Mouse (Mus musculus): ENCODE data around the gene Gpnmb. TPM values are rescaled to one million over a fixed set of nuclear protein-coding genes. Genes with fewer than 3 reads are reported as not detected.
A peak's percentile ranks its signal among the peaks of the same experiment; 100 is the strongest.

Gpnmb gene
- polyA plus RNA-seq, 1 experiment from 2014 or later: 0.23 TPM

DNA sequence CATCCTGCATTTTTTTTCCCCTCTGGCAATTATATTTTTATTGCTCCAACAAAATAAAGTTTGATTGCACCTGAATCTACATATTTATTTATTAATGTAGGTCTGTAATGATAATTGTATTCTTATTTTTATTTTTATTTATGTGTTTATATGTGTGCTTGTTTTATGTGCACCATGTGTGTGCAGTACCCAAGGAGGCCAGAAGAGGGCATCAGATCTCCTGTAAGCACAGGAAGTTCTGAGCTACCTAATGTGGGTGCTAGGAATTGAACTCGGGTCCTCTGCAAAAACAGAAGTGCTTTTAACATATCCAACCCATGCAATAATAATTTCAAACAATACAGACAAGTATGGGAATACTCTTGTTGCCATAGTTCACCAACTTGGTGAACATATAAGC lies 26.7 kb upstream of the Gpnmb start:
- Histone ChIP-seq H3K4me3 (ENCODE audit: low read length) (no peak overlapping the region), H3K27ac (ENCODE audit: low read depth, low read length) (no peak overlapping the region), H3K27me3 (replicated peaks; ENCODE audit: control insufficient read depth, insufficient read depth, low read length) (no peaks in the 10 kb centered on the region), H3K4me2 (ENCODE audit: low read length) (no peak overlapping the region), H3K9ac (ENCODE audit: low read depth, low read length) (no peak overlapping the region), H3K36me3 (ENCODE audit: control insufficient read depth, insufficient read depth, low read length) (no peaks in the 10 kb centered on the region), H3K9me3 (ENCODE audit: control insufficient read depth, low read length) (peaks cover 2% of the 10 kb centered on the region; the same call in 1 of the 2 replicates), H3K4me1 (ENCODE audit: control insufficient read depth, insufficient read depth, low read depth, low read length) (peaks cover 9% of the 10 kb centered on the region)
- 93% methylated on average over 1 of the region's 1 CpGs for WGBS
- no peak for ATAC-seq

DNA sequence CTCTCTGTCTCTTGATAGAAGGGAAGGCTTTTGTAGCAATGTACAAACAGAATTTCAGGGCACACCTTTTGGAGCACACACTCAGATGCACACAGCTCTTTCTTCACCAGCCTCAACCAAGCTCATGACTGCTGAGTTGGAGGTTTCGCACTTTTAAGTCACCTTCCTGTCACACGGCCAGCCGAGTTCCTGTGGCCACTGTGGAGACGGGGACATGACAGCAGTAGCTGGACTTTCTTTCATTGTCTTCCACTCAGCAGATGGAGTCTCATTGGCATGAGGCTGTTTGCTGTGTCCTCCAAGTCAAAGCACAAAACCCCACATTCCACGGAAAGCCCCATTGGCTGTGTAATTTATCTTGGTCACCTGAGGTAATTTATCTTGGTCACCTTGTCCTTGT lies 25.2 kb upstream of the Gpnmb start:
- H3K9ac ChIP-seq (ENCODE audit: low read depth, low read length): no peak overlapping the region
- no peaks in the 10 kb centered on the region for H3K36me3 ChIP-seq (ENCODE audit: control insufficient read depth, insufficient read depth, low read length)
- ATAC-seq: no peak
- no peak overlapping the region for H3K27ac ChIP-seq (ENCODE audit: low read depth, low read length)
- H3K4me3 ChIP-seq (ENCODE audit: low read length): no peak overlapping the region
- peaks cover 9% of the 10 kb centered on the region for H3K4me1 ChIP-seq (ENCODE audit: control insufficient read depth, insufficient read depth, low read depth, low read length)
- H3K4me2 ChIP-seq (ENCODE audit: low read length): no peak overlapping the region
- H3K27me3 ChIP-seq (replicated peaks; ENCODE audit: control insufficient read depth, insufficient read depth, low read length): no peaks in the 10 kb centered on the region
- H3K9me3 ChIP-seq (ENCODE audit: control insufficient read depth, low read length): peaks cover 2% of the 10 kb centered on the region; the same call in 1 of the 2 replicates
- 90% methylated on average over 5 of the region's 5 CpGs for WGBS

DNA sequence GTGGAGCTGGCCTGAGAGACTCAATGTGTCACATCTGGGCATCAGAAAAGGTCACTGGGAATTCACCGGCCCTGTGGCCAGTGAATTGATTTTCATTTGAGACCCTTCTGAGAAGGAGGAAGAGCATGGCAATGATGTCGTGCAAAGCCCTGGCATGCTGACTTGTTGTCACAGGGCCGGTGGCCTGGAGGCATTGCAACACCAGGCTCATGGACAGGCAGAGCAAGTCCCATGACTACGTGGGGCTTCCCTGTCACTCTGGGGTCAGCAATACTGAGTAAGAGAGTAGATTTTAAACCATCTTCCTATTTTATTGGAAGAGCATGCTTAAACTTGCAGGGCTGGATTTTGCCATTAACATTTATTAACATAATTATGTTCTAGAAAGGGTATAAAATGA lies 23.3 kb upstream of the Gpnmb start:
- 86% methylated on average over 4 of the region's 4 CpGs for WGBS
- H3K4me2 ChIP-seq (ENCODE audit: low read length): no peak overlapping the region
- ATAC-seq: no peak
- H3K36me3 ChIP-seq (ENCODE audit: control insufficient read depth, insufficient read depth, low read length): no peaks in the 10 kb centered on the region
- no peak overlapping the region for H3K4me3 ChIP-seq (ENCODE audit: low read length)
- peaks cover 9% of the 10 kb centered on the region for H3K4me1 ChIP-seq (ENCODE audit: control insufficient read depth, insufficient read depth, low read depth, low read length)
- H3K27ac ChIP-seq (ENCODE audit: low read depth, low read length): no peak overlapping the region
- H3K27me3 ChIP-seq (replicated peaks; ENCODE audit: control insufficient read depth, insufficient read depth, low read length): no peaks in the 10 kb centered on the region
- peaks cover 2% of the 10 kb centered on the region; the same call in 1 of the 2 replicates for H3K9me3 ChIP-seq (ENCODE audit: control insufficient read depth, low read length)
- H3K9ac ChIP-seq (ENCODE audit: low read depth, low read length): no peak overlapping the region

DNA sequence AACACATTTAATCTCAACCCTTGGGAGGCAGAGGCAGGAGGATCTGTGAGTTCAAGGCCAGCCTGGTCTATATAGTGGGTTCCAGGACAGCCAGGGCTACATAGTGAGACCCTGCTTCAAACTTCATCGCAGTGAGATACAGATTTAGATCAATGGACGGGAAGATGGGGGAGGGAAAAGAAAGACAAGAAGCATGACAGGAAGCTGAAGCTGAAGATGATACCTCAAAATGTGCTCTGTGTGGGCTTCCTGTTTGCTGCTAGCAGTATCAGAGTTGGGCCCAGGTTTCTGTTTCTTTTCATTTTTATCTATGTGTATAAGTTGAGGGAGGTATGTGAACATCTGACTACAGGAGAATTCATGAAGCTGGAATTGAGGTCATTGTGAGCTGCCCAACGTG lies 22.9 kb upstream of the Gpnmb start:
- no peaks in the 10 kb centered on the region for H3K27me3 ChIP-seq (replicated peaks; ENCODE audit: control insufficient read depth, insufficient read depth, low read length)
- ATAC-seq: no peak
- H3K27ac ChIP-seq (ENCODE audit: low read depth, low read length): no peak overlapping the region
- H3K4me3 ChIP-seq (ENCODE audit: low read length): no peak overlapping the region
- H3K4me2 ChIP-seq (ENCODE audit: low read length): no peak overlapping the region
- H3K36me3 ChIP-seq (ENCODE audit: control insufficient read depth, insufficient read depth, low read length): no peaks in the 10 kb centered on the region
- 88% methylated on average over 3 of the region's 3 CpGs for WGBS
- H3K4me1 ChIP-seq (ENCODE audit: control insufficient read depth, insufficient read depth, low read depth, low read length): peaks cover 5% of the 10 kb centered on the region
- H3K9me3 ChIP-seq (ENCODE audit: control insufficient read depth, low read length): peaks cover 2% of the 10 kb centered on the region; the same call in 1 of the 2 replicates
- no peak overlapping the region for H3K9ac ChIP-seq (ENCODE audit: low read depth, low read length)

DNA sequence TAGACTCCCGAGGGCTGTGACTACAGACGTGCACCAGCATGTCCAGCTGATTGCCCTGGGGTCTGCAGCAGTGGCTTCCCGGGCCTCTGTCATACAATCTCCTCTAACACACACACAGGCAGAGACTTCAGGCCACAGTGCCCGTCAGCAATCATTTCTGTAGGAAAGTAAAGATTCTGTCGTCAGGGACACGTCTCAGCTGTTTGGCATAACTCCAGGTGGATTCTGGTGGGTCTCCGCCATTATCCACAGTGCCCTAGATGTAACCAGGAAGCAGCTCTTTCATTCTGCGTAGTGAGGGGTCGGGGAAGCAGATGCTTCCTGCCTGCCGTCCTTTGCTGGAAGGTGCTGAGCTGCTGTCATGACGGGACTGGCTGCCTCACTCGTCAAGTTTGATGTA lies 19.2 kb upstream of the Gpnmb start:
- Histone ChIP-seq H3K4me2 (ENCODE audit: low read length) (no peak overlapping the region), H3K36me3 (ENCODE audit: control insufficient read depth, insufficient read depth, low read length) (no peaks in the 10 kb centered on the region)
- ATAC-seq: no peak

DNA sequence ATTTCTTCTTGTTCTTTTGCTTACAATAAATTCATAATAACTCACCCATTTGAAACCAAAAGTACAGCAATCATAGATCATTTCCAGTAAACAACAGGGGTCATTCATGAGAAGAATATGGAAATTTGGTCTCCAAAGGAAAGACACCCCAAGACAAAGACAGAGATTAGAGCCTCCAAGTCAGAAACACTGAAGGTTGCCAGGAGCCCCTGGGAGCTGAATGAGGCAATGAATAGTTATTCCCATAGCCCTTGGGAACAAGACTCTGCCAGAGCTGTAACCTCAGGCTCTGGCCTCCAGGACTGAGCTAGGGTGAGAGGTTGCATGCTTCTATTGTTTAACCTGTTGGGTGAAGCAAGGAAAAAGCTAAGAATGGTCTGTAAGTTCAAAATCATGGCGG lies 17.0 kb upstream of the Gpnmb start:
- Histone ChIP-seq H3K9ac (ENCODE audit: low read depth, low read length) (no peak overlapping the region), H3K9me3 (ENCODE audit: control insufficient read depth, low read length) (no peaks in the 10 kb centered on the region), H3K27me3 (replicated peaks; ENCODE audit: control insufficient read depth, insufficient read depth, low read length) (no peaks in the 10 kb centered on the region), H3K4me2 (ENCODE audit: low read length) (no peak overlapping the region), H3K27ac (ENCODE audit: low read depth, low read length) (no peak overlapping the region), H3K36me3 (ENCODE audit: control insufficient read depth, insufficient read depth, low read length) (no peaks in the 10 kb centered on the region), H3K4me1 (ENCODE audit: control insufficient read depth, insufficient read depth, low read depth, low read length) (no peaks in the 10 kb centered on the region), H3K4me3 (ENCODE audit: low read length) (no peak overlapping the region)
- ATAC-seq: no peak
- WGBS: 90% methylated on average over 1 of the region's 1 CpGs

More for the DNA sequence above, 19.2 kb upstream of the Gpnmb start:
- H3K4me3 ChIP-seq (ENCODE audit: low read length): no peak overlapping the region
- H3K27me3 ChIP-seq (replicated peaks; ENCODE audit: control insufficient read depth, insufficient read depth, low read length): no peaks in the 10 kb centered on the region
- 51% methylated on average over 12 of the region's 12 CpGs for WGBS
- H3K4me1 ChIP-seq (ENCODE audit: control insufficient read depth, insufficient read depth, low read depth, low read length): no peaks in the 10 kb centered on the region
- H3K9ac ChIP-seq (ENCODE audit: low read depth, low read length): no peak overlapping the region
- no peak overlapping the region for H3K27ac ChIP-seq (ENCODE audit: low read depth, low read length)
- H3K9me3 ChIP-seq (ENCODE audit: control insufficient read depth, low read length): no peaks in the 10 kb centered on the region

DNA sequence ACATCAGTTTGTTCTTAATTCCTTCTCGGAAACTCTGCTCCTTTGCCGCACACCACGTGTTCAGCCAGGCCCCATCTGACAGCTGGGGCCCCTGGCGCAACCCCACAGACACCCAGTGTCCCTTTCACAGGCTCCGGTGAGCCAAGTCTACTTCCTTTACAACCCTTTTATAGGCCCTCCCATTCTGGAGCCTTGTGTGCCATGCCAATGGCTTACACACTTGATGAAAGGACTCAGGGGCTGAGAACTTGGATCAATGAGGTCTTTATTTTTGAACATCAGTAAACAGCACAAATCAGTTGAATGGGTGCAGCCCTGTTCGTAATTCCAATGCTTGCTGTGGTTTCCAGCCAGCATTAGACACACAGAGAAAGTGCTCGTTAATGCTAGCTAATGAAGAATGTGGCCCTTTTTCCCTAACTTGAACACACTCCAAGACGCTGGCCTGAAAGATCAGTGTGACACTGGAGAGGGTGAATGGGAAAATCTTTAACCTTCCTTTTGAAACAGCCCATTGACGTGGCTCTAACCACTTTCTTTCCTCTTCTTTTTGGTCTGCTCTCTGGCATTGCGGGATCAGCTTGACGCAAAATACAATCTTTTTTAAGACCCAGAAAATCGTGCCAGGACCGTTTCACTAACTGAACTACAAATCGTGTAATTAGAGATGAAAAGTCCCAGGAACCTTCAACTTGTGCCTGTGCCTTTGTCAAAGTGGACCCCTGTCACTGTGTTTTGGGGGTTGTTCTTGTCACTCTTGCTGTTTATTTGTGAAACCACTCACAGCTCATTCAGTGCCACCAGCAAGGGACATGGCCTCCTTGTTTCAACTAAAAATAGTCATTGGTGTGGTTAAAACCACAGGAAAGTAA lies 15.0 kb upstream of the Gpnmb start:
- Histone ChIP-seq H3K4me2 (ENCODE audit: low read length) (no peak overlapping the region), H3K27ac (ENCODE audit: low read depth, low read length) (no peak overlapping the region), H3K9ac (ENCODE audit: low read depth, low read length) (no peak overlapping the region), H3K27me3 (replicated peaks; ENCODE audit: control insufficient read depth, insufficient read depth, low read length) (no peaks in the 10 kb centered on the region), H3K4me1 (ENCODE audit: control insufficient read depth, insufficient read depth, low read depth, low read length) (no peaks in the 10 kb centered on the region), H3K36me3 (ENCODE audit: control insufficient read depth, insufficient read depth, low read length) (no peaks in the 10 kb centered on the region), H3K9me3 (ENCODE audit: control insufficient read depth, low read length) (no peaks in the 10 kb centered on the region), H3K4me3 (ENCODE audit: low read length) (no peak overlapping the region)
- ATAC-seq: peak; percentile 96
- 59% methylated on average over 14 of the region's 14 CpGs for WGBS

DNA sequence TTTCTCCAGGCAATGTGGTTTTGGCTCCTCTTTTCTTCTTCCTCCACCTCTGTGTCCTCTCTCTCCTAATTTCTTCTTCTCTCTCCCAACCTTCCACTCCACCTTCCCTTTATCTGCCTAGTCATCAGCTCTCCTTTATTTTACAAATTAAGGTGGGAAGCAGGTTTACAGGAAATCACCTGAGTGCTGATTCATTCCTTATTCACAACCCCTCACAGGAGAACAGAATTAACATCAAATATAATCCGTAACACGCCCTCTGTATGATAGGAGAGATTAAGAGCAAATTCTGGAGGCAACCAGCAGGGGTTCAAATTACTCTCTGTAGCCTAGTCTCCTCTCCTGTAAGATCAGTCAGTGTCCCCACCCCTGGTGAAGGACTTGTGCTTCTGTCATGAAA lies 14.0 kb upstream of the Gpnmb start:
- H3K27ac ChIP-seq (ENCODE audit: low read depth, low read length): no peak overlapping the region
- no peaks in the 10 kb centered on the region for H3K9me3 ChIP-seq (ENCODE audit: control insufficient read depth, low read length)
- H3K4me1 ChIP-seq (ENCODE audit: control insufficient read depth, insufficient read depth, low read depth, low read length): no peaks in the 10 kb centered on the region
- ATAC-seq: no peak
- no peak overlapping the region for H3K9ac ChIP-seq (ENCODE audit: low read depth, low read length)
- H3K36me3 ChIP-seq (ENCODE audit: control insufficient read depth, insufficient read depth, low read length): no peaks in the 10 kb centered on the region
- 89% methylated on average over 2 of the region's 2 CpGs for whole genome bisulfite sequencing
- no peaks in the 10 kb centered on the region for H3K27me3 ChIP-seq (replicated peaks; ENCODE audit: control insufficient read depth, insufficient read depth, low read length)
- H3K4me2 ChIP-seq (ENCODE audit: low read length): no peak overlapping the region
- H3K4me3 ChIP-seq (ENCODE audit: low read length): no peak overlapping the region

DNA sequence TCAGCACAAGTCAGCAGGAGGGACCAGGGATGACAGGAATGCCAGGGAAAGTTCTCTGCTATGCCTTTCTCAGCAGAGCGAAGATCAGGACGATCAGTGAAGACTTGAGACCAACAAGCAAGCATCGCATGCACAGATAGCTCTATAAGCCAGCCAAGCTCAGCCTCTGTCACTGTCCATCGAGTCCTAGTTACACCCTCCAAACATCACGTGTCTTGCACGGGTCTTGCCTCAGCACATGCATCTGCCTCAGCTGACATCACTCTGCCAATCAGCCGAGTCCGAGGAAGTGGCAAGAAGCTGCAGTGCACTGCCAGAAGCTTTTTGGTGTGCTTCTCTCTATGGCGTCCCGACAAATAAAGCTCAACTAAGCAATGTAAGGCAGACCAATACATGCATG lies 13.0 kb upstream of the Gpnmb start:
- no peaks in the 10 kb centered on the region for H3K27me3 ChIP-seq (replicated peaks; ENCODE audit: control insufficient read depth, insufficient read depth, low read length)
- no peak overlapping the region for H3K27ac ChIP-seq (ENCODE audit: low read depth, low read length)
- H3K36me3 ChIP-seq (ENCODE audit: control insufficient read depth, insufficient read depth, low read length): no peaks in the 10 kb centered on the region
- no peak overlapping the region for H3K4me3 ChIP-seq (ENCODE audit: low read length)
- ATAC-seq: no peak
- no peak overlapping the region for H3K4me2 ChIP-seq (ENCODE audit: low read length)
- H3K9me3 ChIP-seq (ENCODE audit: control insufficient read depth, low read length): no peaks in the 10 kb centered on the region
- H3K9ac ChIP-seq (ENCODE audit: low read depth, low read length): no peak overlapping the region
- no peaks in the 10 kb centered on the region for H3K4me1 ChIP-seq (ENCODE audit: control insufficient read depth, insufficient read depth, low read depth, low read length)
- WGBS: 87% methylated on average over 10 of the region's 10 CpGs

Measured in hindbrain, embryonic 16.5 days (tissue).